ENCODE assay signal across 25 mouse cellular contexts in genomic region chr1:57107308-57107707, GRCm38 (mm10).
DNase-seq lines count a peak whose midpoint lies in the region; ATAC-seq lines count a peak whose summit lies in the region.
"Had no signal": no experiment of that assay in that cellular context is flagged by ENCODE, and none has a peak within 500 bp of the region (broad histone marks: within the 10 kb centered on the region; RNA-seq: fewer than 3 reads in every experiment).

No protein-coding gene starts in this region.

- H3K4me1 ChIP-seq in hindbrain, embryonic 14.5 days (replicated peaks; ENCODE audit: control insufficient read depth, insufficient read depth, low read length) = no peaks in the 10 kb centered on the region
- no peaks in the 10 kb centered on the region for H3K4me1 ChIP-seq in hindbrain, embryonic 10.5 days (replicated peaks)
- no peaks in the 10 kb centered on the region for H3K4me1 ChIP-seq in lung, embryonic 16.5 days (replicated peaks; ENCODE audit: control insufficient read depth, insufficient read depth, low read length)
- H3K4me1 ChIP-seq in midbrain, embryonic 15.5 days = no peaks in the 10 kb centered on the region
- no peaks in the 10 kb centered on the region for H3K4me1 ChIP-seq in forebrain, embryonic 12.5 days
- H3K4me1 ChIP-seq: heart, embryonic 12.5 days; limb, embryonic 12.5 days; megakaryocyte, embryonic 14.5 days had no signal

- no peak overlapping the region for H3K9ac ChIP-seq in hindbrain, embryonic 14.5 days
- H3K9ac ChIP-seq in lung, embryonic 16.5 days (ENCODE audit: low read length) = no peak overlapping the region
- no peak overlapping the region for H3K9ac ChIP-seq in midbrain, embryonic 15.5 days
- H3K9ac ChIP-seq in forebrain, embryonic 12.5 days = no peak overlapping the region
- H3K9ac ChIP-seq: heart, embryonic 12.5 days; limb, embryonic 12.5 days; liver, postnatal 0 days had no signal

- H3K9me3 ChIP-seq in hindbrain, embryonic 14.5 days (ENCODE audit: control insufficient read depth, low read length) = no peaks in the 10 kb centered on the region
- peaks cover 3% of the 10 kb centered on the region; the same call in 1 of the 2 replicates for H3K9me3 ChIP-seq in hindbrain, embryonic 10.5 days
- H3K9me3 ChIP-seq in lung, embryonic 16.5 days (ENCODE audit: control insufficient read depth, low read length) = no peaks in the 10 kb centered on the region
- no peaks in the 10 kb centered on the region for H3K9me3 ChIP-seq in midbrain, embryonic 15.5 days
- H3K9me3 ChIP-seq in forebrain, embryonic 12.5 days = no peaks in the 10 kb centered on the region

- no peaks in the 10 kb centered on the region for H3K27me3 ChIP-seq in hindbrain, embryonic 14.5 days (ENCODE audit: control insufficient read depth, insufficient read depth, low read length)
- no peaks in the 10 kb centered on the region for H3K27me3 ChIP-seq in hindbrain, embryonic 10.5 days (ENCODE audit: insufficient read depth, poor library complexity, severe bottlenecking)
- H3K27me3 ChIP-seq in lung, embryonic 16.5 days (ENCODE audit: control insufficient read depth, insufficient read depth, low read depth, low read length) = no peaks in the 10 kb centered on the region
- H3K27me3 ChIP-seq in midbrain, embryonic 15.5 days (replicated peaks) = no peaks in the 10 kb centered on the region
- no peaks in the 10 kb centered on the region for H3K27me3 ChIP-seq in forebrain, embryonic 12.5 days
- H3K27me3 ChIP-seq: heart, embryonic 12.5 days; limb, embryonic 12.5 days; megakaryocyte, embryonic 14.5 days had no signal

- peak; percentile 27 for DNase-seq in hindbrain, embryonic 14.5 days (ENCODE audit: low spot score)
- no peak for DNase-seq in hindbrain, embryonic 10.5 days (ENCODE audit: low spot score)
- DNase-seq in lung, postnatal 10 days = no peak
- peak; percentile 10 for DNase-seq in brain, adult 2 months (ENCODE audit: low read depth, low spot score)
- DNase-seq: adrenal gland, postnatal 14 days; cerebellum, adult 18-20 months; cerebellum, postnatal 14 days; gastrocnemius, adult 2 months; gastrocnemius, postnatal 36 days; heart, adult 2 months; kidney, adult 8-10 months; liver, postnatal 0 days; lung, postnatal 36 days; right cerebral cortex, postnatal 25 days; thymus, postnatal 14 days had no signal

- H3K27ac ChIP-seq in hindbrain, embryonic 14.5 days = no peak overlapping the region
- no peak overlapping the region for H3K27ac ChIP-seq in hindbrain, embryonic 10.5 days
- H3K27ac ChIP-seq in lung, embryonic 16.5 days (ENCODE audit: low read length) = no peak overlapping the region
- H3K27ac ChIP-seq in midbrain, embryonic 15.5 days = no peak overlapping the region
- H3K27ac ChIP-seq in forebrain, embryonic 12.5 days = no peak overlapping the region
- H3K27ac ChIP-seq: gastrocnemius, adult 2 months; heart, adult 2 months; limb, embryonic 12.5 days had no signal

- H3K4me3 ChIP-seq in hindbrain, embryonic 14.5 days (replicated peaks; ENCODE audit: low read length) = no peak overlapping the region
- H3K4me3 ChIP-seq in hindbrain, embryonic 10.5 days = no peak overlapping the region
- no peak overlapping the region; the same call in 1 of the 2 replicates for H3K4me3 ChIP-seq in lung, embryonic 16.5 days (ENCODE audit: low read length)
- no peak overlapping the region for H3K4me3 ChIP-seq in midbrain, embryonic 15.5 days
- no peak overlapping the region for H3K4me3 ChIP-seq in forebrain, embryonic 12.5 days (replicated peaks)
- H3K4me3 ChIP-seq: gastrocnemius, adult 2 months; heart, adult 2 months; heart, embryonic 12.5 days; limb, embryonic 12.5 days; megakaryocyte, embryonic 14.5 days had no signal

- H3K4me2 ChIP-seq in hindbrain, embryonic 14.5 days (replicated peaks) = no peak overlapping the region
- H3K4me2 ChIP-seq in lung, embryonic 16.5 days (ENCODE audit: low read depth, low read length) = peak overlapping the region; percentile 26
- H3K4me2 ChIP-seq in midbrain, embryonic 15.5 days = no peak overlapping the region
- no peak overlapping the region for H3K4me2 ChIP-seq in forebrain, embryonic 12.5 days
- H3K4me2 ChIP-seq: heart, embryonic 12.5 days; limb, embryonic 12.5 days; liver, embryonic 11.5 days had no signal

- no peak for ATAC-seq in hindbrain, embryonic 14.5 days (ENCODE audit: low FRiP score)
- ATAC-seq in lung, embryonic 16.5 days (ENCODE audit: low read depth) = no peak
- ATAC-seq in midbrain, embryonic 15.5 days (replicated peaks) = peak; percentile 81
- ATAC-seq in forebrain, embryonic 12.5 days (ENCODE audit: low FRiP score) = no peak
- ATAC-seq: CD4-positive, CD25-positive, alpha-beta regulatory T cell, adult 4 months; forebrain, embryonic 14.5 days; intestine, embryonic 16.5 days; liver, postnatal 0 days had no signal

- 69% methylated on average over 10 of the region's 10 CpGs for WGBS in hindbrain, embryonic 14.5 days
- 90% methylated on average over 10 of the region's 10 CpGs for WGBS in hindbrain, embryonic 10.5 days
- WGBS in lung, embryonic 16.5 days = 41% methylated on average over 10 of the region's 10 CpGs
- WGBS in midbrain, embryonic 15.5 days = 59% methylated on average over 10 of the region's 10 CpGs
- 89% methylated on average over 10 of the region's 10 CpGs for WGBS in forebrain, embryonic 12.5 days

- H3K36me3 ChIP-seq in hindbrain, embryonic 14.5 days (replicated peaks; ENCODE audit: control insufficient read depth, insufficient read depth) = no peaks in the 10 kb centered on the region
- no peaks in the 10 kb centered on the region for H3K36me3 ChIP-seq in hindbrain, embryonic 10.5 days
- no peaks in the 10 kb centered on the region for H3K36me3 ChIP-seq in lung, embryonic 16.5 days (ENCODE audit: control insufficient read depth, insufficient read depth, low read length)
- no peaks in the 10 kb centered on the region for H3K36me3 ChIP-seq in midbrain, embryonic 15.5 days (replicated peaks)
- H3K36me3 ChIP-seq in forebrain, embryonic 12.5 days (replicated peaks) = no peaks in the 10 kb centered on the region
- H3K36me3 ChIP-seq: heart, embryonic 12.5 days; limb, embryonic 12.5 days had no signal

Comparison
In these comparisons a context has a peak if more than half of its experiments do, and no peak if none do; other contexts are left out.
1. DNase-seq: peak in hindbrain, embryonic 14.5 days (single experiment) and brain, adult 2 months (single experiment); none in hindbrain, embryonic 10.5 days (single experiment) and lung, postnatal 10 days (single experiment).